Mouse (Mus musculus) midbrain, embryonic 15.5 days (tissue): ENCODE measurements around the gene Slc52a3. TPM values are rescaled to one million over a fixed set of nuclear protein-coding genes. Genes with fewer than 3 reads are reported as not detected.

Experiments used
- ATAC-seq: fragments of 200-750 bp; cut with Nextera tagmentation; replicated peaks from 2 replicates; pipeline ENCODE4 v1.8.0; 2017; ENCODE audit warnings: moderate TSS enrichment
- H3K27ac ChIP-seq: fragments of 300-500 bp; sonication (generic); 2 replicates; pipeline ENCODE4 v1.5.1; 2015; ENCODE audit warnings: mild to moderate bottlenecking, inconsistent platforms
- H3K27me3 ChIP-seq: fragments of 300-500 bp; sonication (generic); replicated peaks from 2 replicates; pipeline ENCODE4 v1.6.1; 2015; ENCODE audit warnings: inconsistent platforms
- H3K36me3 ChIP-seq: fragments of 300-500 bp; sonication (generic); replicated peaks from 2 replicates; pipeline ENCODE4 v1.6.1; 2015; ENCODE audit warnings: inconsistent platforms
- H3K4me1 ChIP-seq: fragments of 300-500 bp; sonication (generic); 2 replicates; pipeline ENCODE4 v1.6.1; 2015; ENCODE audit warnings: inconsistent platforms
- H3K4me2 ChIP-seq: fragments of 300-500 bp; sonication (generic); 2 replicates; pipeline ENCODE4 v1.6.1; 2015; ENCODE audit warnings: inconsistent platforms, mild to moderate bottlenecking, moderate library complexity
- H3K4me3 ChIP-seq: fragments of 300-500 bp; sonication (generic); 2 replicates; pipeline ENCODE4 v1.5.1; 2015; ENCODE audit warnings: mild to moderate bottlenecking, inconsistent platforms
- H3K9ac ChIP-seq: fragments of 300-500 bp; sonication (generic); 2 replicates; pipeline ENCODE4 v1.6.1; 2015; ENCODE audit warnings: mild to moderate bottlenecking, inconsistent platforms
- H3K9me3 ChIP-seq: fragments of 300-500 bp; sonication (generic); 2 replicates; pipeline ENCODE4 v1.6.1; 2016; ENCODE audit warnings: inconsistent platforms
- WGBS: fragments of 180-500 bp; shearing (Covaris S2); methylation state at CpG from one replicate; pipeline ENCODE4 v1.1.7; 2015; ENCODE audit warnings: mixed read lengths; 5-methylcytosine and 5-hydroxymethylcytosine counted together
- polyA plus RNA-seq: library from polyadenylated mRNA; unstranded; fragments of >200 nt; fragmentation: Nextera tagmentation; extraction: Ambion mirVana; gene quantifications from 2 replicates; pipeline ENCODE4 v1.2.1, GENCODE M21; 2015

Slc52a3 gene
- polyA plus RNA-seq, 1 experiment from 2014 or later, result 1.3 TPM

DNA sequence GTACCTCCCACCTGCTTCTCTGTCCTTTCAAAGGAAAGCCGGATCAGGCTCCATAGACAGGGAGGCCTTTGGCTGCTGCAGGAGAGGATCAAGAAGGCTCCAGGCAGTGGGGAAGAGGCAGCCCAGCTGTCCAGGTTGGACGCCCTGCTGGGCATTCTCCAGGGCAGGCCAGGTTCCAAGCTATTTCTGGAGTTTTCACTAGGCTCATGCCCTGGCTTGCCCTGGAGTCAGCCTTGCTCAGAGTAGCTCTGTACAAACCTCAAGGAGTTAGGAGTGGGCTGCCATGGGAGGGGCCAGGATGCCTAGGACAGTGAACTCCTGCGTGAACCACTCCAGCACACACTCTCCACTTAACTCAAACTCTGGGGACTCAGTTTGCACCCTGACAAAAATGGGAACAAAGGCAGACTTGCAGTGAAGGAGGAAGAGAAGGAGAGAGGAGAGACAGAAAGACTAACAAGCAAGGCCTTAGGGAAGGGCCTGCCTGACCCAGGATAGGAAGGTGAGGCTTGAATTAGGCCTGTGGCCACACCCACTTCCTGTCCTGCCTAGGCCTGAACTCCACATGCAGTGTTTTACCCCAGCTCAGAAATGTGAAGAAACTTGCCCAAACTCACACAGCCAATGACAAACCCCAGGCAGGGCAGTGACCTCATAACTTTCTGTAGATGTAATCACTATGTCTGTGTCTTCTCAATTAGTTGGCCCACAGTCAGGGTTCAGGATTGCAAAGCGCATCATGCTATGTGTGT lies 18.4 kb upstream of the Slc52a3 start:
- H3K4me3 ChIP-seq, result no peak overlapping the region
- WGBS, result 87% methylated on average over 4 of the region's 4 CpGs
- no peak overlapping the region for H3K4me2 ChIP-seq
- no peaks in the 10 kb centered on the region for H3K36me3 ChIP-seq
- no peak for ATAC-seq
- no peaks in the 10 kb centered on the region for H3K9me3 ChIP-seq
- peaks cover 42% of the 10 kb centered on the region for H3K4me1 ChIP-seq
- no peak overlapping the region for H3K27ac ChIP-seq
- H3K27me3 ChIP-seq, result no peaks in the 10 kb centered on the region
- no peak overlapping the region for H3K9ac ChIP-seq

DNA sequence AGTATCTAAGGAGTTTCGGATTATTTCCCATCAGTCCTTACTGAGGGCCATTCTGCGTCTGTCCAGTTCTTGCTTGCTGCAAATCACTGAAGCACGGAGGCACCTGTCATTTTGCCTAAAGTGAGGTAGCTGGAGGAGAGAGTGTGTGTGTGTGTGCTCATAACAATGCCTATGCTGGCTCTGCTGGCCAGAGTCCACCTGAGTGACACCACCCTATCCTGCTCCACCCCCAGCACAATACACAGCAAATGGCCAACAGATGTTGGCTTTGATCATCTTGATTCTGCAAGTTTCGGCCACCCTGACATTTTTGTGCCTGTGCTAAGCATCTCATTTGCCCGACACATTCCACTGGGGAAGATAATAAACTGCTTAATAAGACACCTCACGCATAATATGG lies 17.8 kb upstream of the Slc52a3 start:
- 68% methylated on average over 6 of the region's 6 CpGs for WGBS

DNA sequence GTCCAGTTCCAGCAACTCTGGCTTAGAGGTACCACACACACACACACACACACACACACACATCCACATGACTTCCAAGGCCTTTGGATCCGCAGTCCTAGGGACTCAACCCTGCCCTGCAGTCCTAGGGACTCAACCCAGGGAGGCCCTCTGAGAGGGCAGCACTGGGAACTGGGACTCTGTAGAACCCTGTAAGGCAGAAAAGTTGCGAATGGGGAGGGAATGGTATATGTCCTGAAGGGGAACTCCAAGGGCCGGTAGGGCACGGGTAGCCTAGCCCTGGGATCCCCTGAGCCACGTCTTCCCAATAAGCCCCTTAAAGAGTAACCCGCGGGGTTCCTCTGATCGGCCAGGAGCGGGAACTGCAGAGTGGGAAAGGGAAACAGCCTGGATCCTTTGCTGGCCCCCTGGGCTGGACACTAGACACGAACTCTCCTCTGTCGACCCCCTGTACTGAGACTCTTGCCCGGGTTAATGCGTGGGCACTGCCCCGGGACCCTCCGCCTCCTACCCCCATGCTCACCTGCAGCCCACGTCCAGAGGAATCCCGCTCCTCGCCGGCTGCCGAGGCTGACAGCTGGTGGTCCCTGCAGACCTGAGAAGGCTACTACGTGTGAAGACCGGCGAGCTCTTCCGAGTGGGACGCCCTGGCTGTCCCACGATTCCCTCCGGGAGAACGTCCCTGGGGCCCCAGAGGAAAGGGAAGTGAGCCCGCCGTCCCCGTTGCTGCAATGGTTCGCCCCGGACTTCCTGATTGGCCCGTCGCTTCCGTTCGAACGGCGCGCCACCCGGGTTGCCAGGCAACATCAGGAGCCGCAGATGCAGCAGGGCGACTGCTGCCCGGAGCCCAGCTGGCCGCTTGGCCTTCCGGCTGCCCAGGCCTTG lies 16.6 kb upstream of the Slc52a3 start, which contains the start of gene Fam110a:
Gene Fam110a (minus strand): TSS at position 750 of the 885 bp plus-strand sequence.
- 0% methylated on average over 46 of the region's 46 CpGs for WGBS
- no peaks in the 10 kb centered on the region for H3K27me3 ChIP-seq
- peaks cover 26% of the 10 kb centered on the region for H3K4me1 ChIP-seq
- ATAC-seq, result peak; percentile 91
- peak within 1 kb of the TSS; percentile 68 for H3K4me2 ChIP-seq
- peak within 1 kb of the TSS; percentile 84 for H3K4me3 ChIP-seq
- peak within 1 kb of the TSS; percentile 78 for H3K9ac ChIP-seq
- H3K27ac ChIP-seq, result peak within 1 kb of the TSS; percentile 73
- H3K36me3 ChIP-seq, result no peaks in the 10 kb centered on the region
- no peaks in the 10 kb centered on the region for H3K9me3 ChIP-seq

More for the DNA sequence above, 17.8 kb upstream of the Slc52a3 start:
- H3K27ac ChIP-seq, result no peak overlapping the region
- no peaks in the 10 kb centered on the region for H3K27me3 ChIP-seq
- peaks cover 35% of the 10 kb centered on the region for H3K4me1 ChIP-seq
- 0 out of 2 replicates have a peak overlapping the region, but pooled peaks have one; percentile 68 for H3K4me2 ChIP-seq
- no peaks in the 10 kb centered on the region for H3K36me3 ChIP-seq
- H3K9ac ChIP-seq, result no peak overlapping the region
- no peak for ATAC-seq
- no peaks in the 10 kb centered on the region for H3K9me3 ChIP-seq
- H3K4me3 ChIP-seq, result no peak overlapping the region

DNA sequence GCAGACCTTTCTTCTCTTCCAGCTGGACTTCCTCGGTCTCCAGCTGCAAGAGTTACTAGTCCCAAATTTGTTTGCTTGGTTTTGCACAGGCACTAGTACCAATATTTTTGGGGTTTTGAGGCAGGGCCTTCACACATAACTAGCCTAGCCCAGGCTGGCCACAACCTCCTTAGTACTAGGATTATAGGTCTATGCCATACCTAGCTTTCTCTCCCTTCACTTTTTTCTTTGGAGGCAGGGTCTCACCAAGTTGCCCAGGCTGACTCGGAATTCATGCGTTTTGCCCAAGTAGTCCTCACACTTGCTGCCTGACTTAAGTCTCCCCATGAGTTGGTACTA lies 16.0 kb upstream of the Slc52a3 start:
- H3K27me3 ChIP-seq, result no peaks in the 10 kb centered on the region
- WGBS, result 39% methylated on average over 3 of the region's 3 CpGs
- H3K36me3 ChIP-seq, result no peaks in the 10 kb centered on the region
- peak; percentile 66 for ATAC-seq
- H3K9ac ChIP-seq, result peak overlapping the region; percentile 78
- peak overlapping the region; percentile 68 for H3K4me2 ChIP-seq
- H3K27ac ChIP-seq, result peak overlapping the region; percentile 73
- H3K4me1 ChIP-seq, result peaks cover 26% of the 10 kb centered on the region
- no peaks in the 10 kb centered on the region for H3K9me3 ChIP-seq
- H3K4me3 ChIP-seq, result peak overlapping the region; percentile 84

DNA sequence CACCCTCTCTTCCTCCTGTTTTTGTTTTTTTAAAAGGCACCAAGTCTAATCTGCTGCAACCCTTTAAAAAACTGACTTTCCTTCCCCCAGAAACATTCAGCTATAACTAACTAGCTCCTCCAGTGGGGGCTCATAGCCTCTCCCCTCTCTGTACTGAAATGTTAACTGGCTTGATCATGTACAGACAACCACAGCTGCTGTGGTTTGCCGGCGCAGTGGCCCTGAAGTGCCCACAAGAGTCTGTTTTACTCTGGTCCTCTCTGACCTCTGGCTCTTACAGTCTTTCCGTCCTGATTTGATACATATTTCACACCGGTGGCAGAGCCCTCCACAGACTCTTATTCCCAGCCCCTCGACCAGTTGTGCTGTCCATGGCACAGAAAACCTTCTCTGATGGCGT lies 15.0 kb upstream of the Slc52a3 start:
- no peaks in the 10 kb centered on the region for H3K36me3 ChIP-seq
- H3K27me3 ChIP-seq, result no peaks in the 10 kb centered on the region
- H3K4me1 ChIP-seq, result peaks cover 26% of the 10 kb centered on the region
- H3K27ac ChIP-seq, result no peak overlapping the region
- no peak overlapping the region for H3K4me3 ChIP-seq
- WGBS, result 83% methylated on average over 6 of the region's 6 CpGs
- no peak for ATAC-seq
- H3K4me2 ChIP-seq, result no peak overlapping the region
- no peaks in the 10 kb centered on the region for H3K9me3 ChIP-seq
- H3K9ac ChIP-seq, result no peak overlapping the region

DNA sequence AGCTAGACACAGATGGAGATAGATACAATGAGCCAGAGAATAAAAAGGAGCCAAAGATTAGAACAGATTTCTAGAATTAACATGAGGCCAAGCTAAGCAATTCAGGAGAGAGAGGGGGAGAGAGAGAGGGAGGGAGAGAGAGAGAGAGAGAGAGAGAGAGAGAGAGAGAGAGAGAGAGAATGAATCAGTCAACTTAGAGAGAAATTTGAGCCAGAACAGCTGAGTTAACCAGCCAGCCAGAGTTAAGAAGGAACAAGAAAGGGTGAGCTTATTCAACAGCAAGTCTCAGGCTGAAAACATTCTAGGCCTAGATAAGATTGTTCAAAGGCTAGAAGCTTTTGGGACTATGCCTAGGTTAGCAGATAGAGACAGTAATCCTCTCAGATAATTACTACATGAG lies 13.8 kb upstream of the Slc52a3 start:
- Histone ChIP-seq H3K36me3 (no peaks in the 10 kb centered on the region), H3K27ac (no peak overlapping the region), H3K27me3 (no peaks in the 10 kb centered on the region), H3K9ac (no peak overlapping the region), H3K4me2 (no peak overlapping the region), H3K4me3 (no peak overlapping the region), H3K9me3 (no peaks in the 10 kb centered on the region), H3K4me1 (peaks cover 24% of the 10 kb centered on the region)
- no peak for ATAC-seq

DNA sequence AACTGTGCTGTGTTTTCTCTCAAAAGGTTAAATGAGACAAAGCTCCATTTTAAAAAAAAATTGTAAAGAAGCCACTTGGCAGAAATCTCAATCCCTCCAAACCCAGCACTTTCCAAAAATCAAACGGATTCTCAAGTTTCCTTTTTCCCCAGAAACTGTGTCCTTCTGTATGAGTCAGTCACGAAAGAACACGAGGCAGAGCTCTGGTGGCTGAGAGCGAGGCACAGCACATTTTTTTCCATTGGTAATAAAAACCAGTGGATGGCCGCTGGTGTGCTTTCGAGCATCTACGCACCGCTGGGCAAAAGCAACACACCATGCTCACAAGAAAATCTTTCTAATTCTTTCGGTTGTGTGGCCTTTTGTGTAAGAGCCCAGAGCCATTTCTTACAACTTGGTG lies 12.3 kb upstream of the Slc52a3 start:
- Histone ChIP-seq H3K9ac (no peak overlapping the region), H3K27ac (no peak overlapping the region), H3K4me2 (no peak overlapping the region), H3K9me3 (no peaks in the 10 kb centered on the region), H3K4me1 (peaks cover 13% of the 10 kb centered on the region), H3K36me3 (no peaks in the 10 kb centered on the region), H3K27me3 (no peaks in the 10 kb centered on the region), H3K4me3 (no peak overlapping the region)
- 63% methylated on average over 9 of the region's 9 CpGs for WGBS
- ATAC-seq, result no peak

DNA sequence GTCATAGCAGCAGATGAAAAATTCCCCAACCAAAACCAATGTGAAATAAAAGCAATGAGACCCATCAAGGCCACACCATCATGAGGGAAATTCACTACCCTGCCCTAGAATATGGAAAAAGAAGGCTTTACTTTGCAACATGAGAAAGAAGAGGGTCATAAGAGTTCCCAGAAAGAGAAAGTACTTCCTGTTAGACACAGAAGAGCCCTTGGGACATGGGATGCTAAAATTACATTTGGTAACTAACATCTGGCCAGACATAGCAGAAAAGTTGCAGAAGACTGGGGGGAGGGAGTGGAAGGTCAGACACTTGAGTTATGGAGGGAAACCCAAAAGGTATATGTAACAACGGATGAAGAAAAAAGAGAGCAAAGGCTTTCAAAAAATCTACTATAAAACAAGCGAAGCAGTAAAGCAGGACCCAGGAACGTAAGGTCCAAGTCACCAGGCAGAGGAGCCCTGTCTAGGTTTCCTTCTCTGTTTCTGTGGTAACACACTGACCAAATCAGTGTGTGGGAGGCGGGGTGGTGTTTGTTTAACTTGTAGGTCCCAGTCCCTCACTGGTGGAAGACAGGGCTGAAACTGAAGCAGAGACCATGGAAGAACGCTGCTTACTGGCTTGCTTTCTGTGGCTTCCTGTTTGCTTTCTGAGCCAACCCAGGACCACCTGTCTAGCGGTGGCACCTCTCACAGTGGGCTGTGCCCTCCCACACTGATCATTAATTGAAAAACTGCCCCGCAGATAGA lies 10.7 kb upstream of the Slc52a3 start:
- Histone ChIP-seq H3K4me3 (no peak overlapping the region), H3K36me3 (no peaks in the 10 kb centered on the region), H3K4me2 (no peak overlapping the region), H3K4me1 (peaks cover 2% of the 10 kb centered on the region; the same call in 1 of the 2 replicates), H3K9ac (no peak overlapping the region), H3K27me3 (no peaks in the 10 kb centered on the region), H3K27ac (no peak overlapping the region), H3K9me3 (no peaks in the 10 kb centered on the region)
- ATAC-seq, result no peak
- 81% methylated on average over 7 of the region's 7 CpGs for WGBS

DNA sequence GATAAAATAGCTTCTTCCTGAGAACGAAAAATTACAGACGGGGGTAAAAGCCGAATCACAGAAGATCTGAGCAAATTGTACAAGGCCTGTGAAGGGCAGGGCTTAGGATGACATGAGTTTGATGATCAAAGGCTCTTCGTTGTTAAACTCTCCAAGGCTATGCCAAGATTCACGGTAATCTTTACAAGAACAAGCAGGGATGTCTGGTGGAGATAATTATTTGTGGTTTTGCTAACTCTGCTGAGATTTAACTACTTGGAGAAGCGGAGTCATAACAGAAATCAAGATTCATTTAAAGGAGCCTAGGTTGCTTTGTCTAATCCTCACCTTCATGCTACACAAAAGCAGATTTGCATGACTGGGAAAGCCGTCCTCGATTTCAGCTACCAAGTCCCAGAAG lies 9.4 kb upstream of the Slc52a3 start:
- 79% methylated on average over 8 of the region's 8 CpGs for WGBS

DNA sequence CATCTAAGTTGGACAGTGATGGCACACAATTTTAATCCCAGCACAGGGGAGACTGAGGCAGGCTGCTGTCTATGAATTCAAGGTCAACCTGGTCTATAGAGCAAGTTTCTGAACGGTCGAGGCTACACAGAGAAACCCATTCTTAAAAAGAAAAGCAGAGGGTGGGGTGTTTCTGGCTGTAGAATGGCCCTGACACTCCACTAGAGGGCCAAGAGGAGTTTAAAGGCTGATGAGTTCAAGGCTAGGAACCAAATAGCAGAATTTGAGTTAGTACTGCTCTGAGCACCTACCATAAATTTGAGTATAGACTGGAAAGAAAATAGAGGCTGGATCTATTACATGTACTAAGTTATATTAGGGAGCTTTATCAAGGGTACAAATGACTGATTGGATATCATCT lies 7.3 kb upstream of the Slc52a3 start:
- ATAC-seq, result no peak
- Histone ChIP-seq H3K9me3 (no peaks in the 10 kb centered on the region), H3K4me3 (no peak overlapping the region), H3K4me2 (no peak overlapping the region), H3K9ac (no peak overlapping the region), H3K27me3 (no peaks in the 10 kb centered on the region), H3K27ac (no peak overlapping the region), H3K4me1 (no peaks in the 10 kb centered on the region), H3K36me3 (no peaks in the 10 kb centered on the region)
- 79% methylated on average over 2 of the region's 2 CpGs for WGBS

More for the DNA sequence above, 9.4 kb upstream of the Slc52a3 start:
- Histone ChIP-seq H3K4me3 (no peak overlapping the region), H3K4me2 (no peak overlapping the region), H3K27me3 (no peaks in the 10 kb centered on the region), H3K9me3 (no peaks in the 10 kb centered on the region), H3K4me1 (no peaks in the 10 kb centered on the region), H3K27ac (no peak overlapping the region), H3K36me3 (no peaks in the 10 kb centered on the region), H3K9ac (no peak overlapping the region)
- ATAC-seq, result no peak

DNA sequence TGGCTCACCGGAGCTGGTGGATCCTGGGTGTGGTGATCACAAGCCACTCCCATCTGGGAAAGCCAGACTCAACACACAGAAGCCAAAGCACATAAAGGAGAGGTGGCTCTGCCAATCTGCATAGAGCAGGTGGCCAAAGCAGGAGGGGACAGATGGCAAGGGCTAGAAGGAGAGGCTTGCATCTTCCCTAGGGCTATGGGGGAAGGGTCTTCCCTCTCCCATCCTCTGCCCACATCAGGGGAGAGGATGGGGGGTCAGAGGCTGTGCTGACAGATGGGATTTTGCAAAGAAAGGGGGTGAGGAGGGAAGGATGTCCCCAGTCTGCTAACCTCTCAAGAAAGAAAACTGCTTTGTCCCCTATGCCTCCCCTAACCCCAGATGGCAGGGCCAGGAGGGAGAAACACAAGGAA lies 5.3 kb upstream of the Slc52a3 start:
- H3K27ac ChIP-seq, result no peak overlapping the region
- H3K9ac ChIP-seq, result no peak overlapping the region
- peak; percentile 51; the same call in 1 of the 2 replicates for ATAC-seq
- H3K9me3 ChIP-seq, result no peaks in the 10 kb centered on the region
- peaks cover 10% of the 10 kb centered on the region for H3K4me1 ChIP-seq
- H3K36me3 ChIP-seq, result no peaks in the 10 kb centered on the region
- H3K4me3 ChIP-seq, result no peak overlapping the region
- WGBS, result 16% methylated on average over 1 of the region's 1 CpGs
- H3K4me2 ChIP-seq, result no peak overlapping the region
- peaks cover 10% of the 10 kb centered on the region for H3K27me3 ChIP-seq

DNA sequence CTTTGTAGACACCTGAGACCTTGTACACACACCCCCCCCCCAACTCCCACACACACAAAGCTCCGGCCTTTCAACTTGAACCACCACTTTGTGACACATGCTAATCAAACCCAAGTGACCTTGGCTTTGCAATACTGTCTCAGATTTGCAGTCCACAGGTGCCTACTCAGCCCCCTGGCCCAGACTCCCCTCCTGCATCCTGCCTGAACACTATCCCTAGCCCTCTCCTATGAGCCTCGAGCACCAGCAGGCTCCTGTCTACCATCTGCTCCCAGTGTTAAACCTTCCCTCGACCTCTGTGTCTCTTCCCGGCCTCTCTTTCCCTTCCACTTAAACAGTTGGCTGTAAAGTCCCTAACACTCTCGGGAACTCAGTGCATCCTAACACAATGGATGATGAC lies 4.9 kb upstream of the Slc52a3 start:
- no peak for ATAC-seq
- no peak overlapping the region for H3K4me2 ChIP-seq
- no peaks in the 10 kb centered on the region for H3K9me3 ChIP-seq
- H3K27me3 ChIP-seq, result peaks cover 15% of the 10 kb centered on the region
- H3K9ac ChIP-seq, result no peak overlapping the region
- peaks cover 10% of the 10 kb centered on the region for H3K4me1 ChIP-seq
- no peak overlapping the region for H3K27ac ChIP-seq
- no peaks in the 10 kb centered on the region for H3K36me3 ChIP-seq
- H3K4me3 ChIP-seq, result no peak overlapping the region
- WGBS, result 29% methylated on average over 5 of the region's 5 CpGs
